Mouse (Mus musculus) CH12.LX (cell line): ENCODE data around the gene Alk. TPM values are rescaled to one million over a fixed set of nuclear protein-coding genes. Genes with fewer than 3 reads are reported as not detected.

Experiments
- DNase-seq: peaks from one replicate; pipeline ENCODE4 v3.0.0-alpha.2; 2013; ENCODE audit errors: extremely low read depth
- H3K27ac ChIP-seq: 2 replicates; pipeline ENCODE4 v1.5.1; 2012; ENCODE audit warnings: low read depth, mild to moderate bottlenecking, control low read depth, moderate library complexity; ENCODE audit not compliant: insufficient read depth
- H3K27me3 ChIP-seq: replicated peaks from 2 replicates; pipeline ENCODE3; 2012; ENCODE audit warnings: inconsistent platforms
- H3K36me3 ChIP-seq, 2 experiments: replicated peaks in 1 of 2; 2 replicates each; pipeline versions ENCODE3 to v1.6.1; 2012; ENCODE audit warnings: inconsistent platforms in 1 of 2, low read length in 1 of 2, mild to moderate bottlenecking in 1 of 2, mixed read lengths in 1 of 2, moderate library complexity in 1 of 2; ENCODE audit not compliant: control insufficient read depth in 1 of 2, insufficient read depth in 1 of 2
- H3K4me1 ChIP-seq, 2 experiments: 2 replicates each; pipeline ENCODE4 v1.6.1; 2012; ENCODE audit warnings: inconsistent platforms in 1 of 2, moderate library complexity in 1 of 2; ENCODE audit not compliant: insufficient read depth in 2 of 2, control insufficient read depth in 1 of 2
- H3K4me2 ChIP-seq: 2 replicates; pipeline ENCODE4 v1.6.1; 2012; ENCODE audit warnings: low read depth, mild to moderate bottlenecking, control low read depth; ENCODE audit not compliant: poor library complexity, insufficient read depth, severe bottlenecking
- H3K4me3 ChIP-seq, 3 experiments: fragments of 150-350 bp in 1 of 3; sonication (generic) in 1 of 3; replicated peaks in 1 of 3; 2 replicates each; pipeline versions ENCODE3 to v1.5.1; 2011 to 2012; ENCODE audit warnings: low read depth in 2 of 3, low read length in 2 of 3, mild to moderate bottlenecking in 2 of 3, moderate library complexity in 2 of 3, control low read depth in 1 of 3, improper control_type of control experiment in 1 of 3, inconsistent platforms in 1 of 3, mixed read lengths in 1 of 3; ENCODE audit not compliant: poor library complexity in 1 of 3
- H3K79me2 ChIP-seq: replicated peaks from 2 replicates; pipeline ENCODE4 v1.6.1; 2012; ENCODE audit warnings: mild to moderate bottlenecking, moderate library complexity; ENCODE audit not compliant: control insufficient read depth, poor library complexity, insufficient read depth, severe bottlenecking; ENCODE audit errors: extremely low read depth
- H3K9ac ChIP-seq: 2 replicates; pipeline ENCODE4 v1.6.1; 2012; ENCODE audit warnings: low read depth, mild to moderate bottlenecking, control low read depth, moderate library complexity; ENCODE audit not compliant: insufficient read depth
- H3K9me3 ChIP-seq: replicated peaks from 2 replicates; pipeline ENCODE3; 2012; ENCODE audit warnings: low read length, inconsistent platforms, mixed read lengths
- BHLHE40 ChIP-seq: IDR thresholded peaks from 2 replicates; pipeline ENCODE4 v1.6.1; 2011; ENCODE audit warnings: mild to moderate bottlenecking, low read depth, low read length, improper control_type of control experiment
- CTCF ChIP-seq, 2 experiments: IDR thresholded peaks in 1 of 2; conservative IDR thresholded peaks in 1 of 2; 2 replicates each; pipeline ENCODE4 v1.5.1; 2011 to 2012; ENCODE audit warnings: low read depth in 2 of 2, low read length in 2 of 2, improper control_type of control experiment in 1 of 2, inconsistent platforms in 1 of 2, mild to moderate bottlenecking in 1 of 2, moderate library complexity in 1 of 2
- E2F4 ChIP-seq: IDR thresholded peaks from 2 replicates; pipeline ENCODE4 v1.6.1; 2011; ENCODE audit warnings: low read depth, low read length, improper control_type of control experiment; ENCODE audit not compliant: insufficient replicate concordance
- EP300 ChIP-seq: IDR thresholded peaks from 2 replicates; pipeline ENCODE4 v1.6.1; 2011; ENCODE audit warnings: low read length, improper control_type of control experiment
- GABPA ChIP-seq: IDR thresholded peaks from 2 replicates; pipeline ENCODE4 v1.6.1; 2012; ENCODE audit warnings: low read depth, low read length, improper control_type of control experiment, inconsistent platforms; ENCODE audit not compliant: insufficient replicate concordance
- HCFC1 ChIP-seq: IDR thresholded peaks from 2 replicates; pipeline ENCODE4 v1.6.1; 2012; ENCODE audit warnings: low read depth, mild to moderate bottlenecking, inconsistent platforms, low read length, improper control_type of control experiment
- IRF4 ChIP-seq: IDR thresholded peaks from 2 replicates; pipeline ENCODE4 v1.6.1; 2014; ENCODE audit warnings: low read depth, mild to moderate bottlenecking, inconsistent platforms, low read length, improper control_type of control experiment
- JUND ChIP-seq: conservative IDR thresholded peaks from 2 replicates; pipeline ENCODE4 v1.6.1; 2011; ENCODE audit warnings: low read depth, low read length, improper control_type of control experiment
- KAT2A ChIP-seq: IDR thresholded peaks from 2 replicates; pipeline ENCODE4 v1.6.1; 2012; ENCODE audit warnings: low read length, improper control_type of control experiment, inconsistent platforms; ENCODE audit not compliant: insufficient replicate concordance
- MAFK ChIP-seq: IDR thresholded peaks from 2 replicates; pipeline ENCODE4 v1.6.1; 2011; ENCODE audit warnings: low read length, improper control_type of control experiment; ENCODE audit not compliant: insufficient replicate concordance
- MAX ChIP-seq: IDR thresholded peaks from 2 replicates; pipeline ENCODE4 v1.6.1; 2011; ENCODE audit warnings: low read length, improper control_type of control experiment
- MAZ ChIP-seq: IDR thresholded peaks from 2 replicates; pipeline ENCODE4 v1.6.1; 2012; ENCODE audit warnings: low read depth, mild to moderate bottlenecking, inconsistent platforms, low read length, improper control_type of control experiment, moderate library complexity
- MEF2A ChIP-seq: IDR thresholded peaks from 2 replicates; pipeline ENCODE4 v1.6.1; 2014; ENCODE audit warnings: low read depth, mild to moderate bottlenecking, inconsistent platforms, low read length, improper control_type of control experiment, borderline replicate concordance
- MXI1 ChIP-seq: IDR thresholded peaks from 2 replicates; pipeline ENCODE4 v1.6.1; 2011; ENCODE audit warnings: mild to moderate bottlenecking, low read depth, low read length, improper control_type of control experiment
- MYC ChIP-seq: IDR thresholded peaks from 2 replicates; pipeline ENCODE4 v1.6.1; 2011; ENCODE audit warnings: low read depth, mild to moderate bottlenecking, improper control_type of control experiment, low read length
- NELFE ChIP-seq: IDR thresholded peaks from 2 replicates; pipeline ENCODE4 v1.6.1; 2011; ENCODE audit warnings: low read depth, low read length, improper control_type of control experiment
- NRF1 ChIP-seq: IDR thresholded peaks from 2 replicates; pipeline ENCODE4 v1.6.1; 2014; ENCODE audit warnings: low read depth, mild to moderate bottlenecking, inconsistent platforms, low read length, improper control_type of control experiment, moderate library complexity
- POLR2A ChIP-seq: IDR thresholded peaks from 2 replicates; pipeline ENCODE4 v1.6.1; 2011; ENCODE audit warnings: low read depth, mild to moderate bottlenecking, improper control_type of control experiment, low read length
- POLR2AphosphoS2 ChIP-seq: IDR thresholded peaks from 2 replicates; pipeline ENCODE4 v1.6.1; 2011; ENCODE audit warnings: low read depth, low read length, improper control_type of control experiment
- RAD21 ChIP-seq: IDR thresholded peaks from 2 replicates; pipeline ENCODE4 v1.6.1; 2011; ENCODE audit warnings: low read depth, mild to moderate bottlenecking, low read length, improper control_type of control experiment, moderate library complexity
- RCOR1 ChIP-seq: conservative IDR thresholded peaks from 2 replicates; pipeline ENCODE4 v1.6.1; 2012; ENCODE audit warnings: low read depth, mild to moderate bottlenecking, inconsistent platforms, low read length, improper control_type of control experiment
- SIN3A ChIP-seq: IDR thresholded peaks from 2 replicates; pipeline ENCODE4 v1.6.1; 2012; ENCODE audit warnings: low read length, improper control_type of control experiment, inconsistent platforms
- SMC3 ChIP-seq: IDR thresholded peaks from 2 replicates; pipeline ENCODE4 v1.6.1; 2011; ENCODE audit warnings: low read depth, low read length, improper control_type of control experiment
- TBP ChIP-seq: conservative IDR thresholded peaks from 2 replicates; pipeline ENCODE4 v1.6.1; 2011; ENCODE audit warnings: low read depth, low read length, improper control_type of control experiment
- TCF12 ChIP-seq: IDR thresholded peaks from 2 replicates; pipeline ENCODE4 v1.6.1; 2014; ENCODE audit warnings: low read depth, mild to moderate bottlenecking, inconsistent platforms, low read length, improper control_type of control experiment
- UBTF ChIP-seq: IDR thresholded peaks from 2 replicates; pipeline ENCODE4 v1.6.1; 2012; ENCODE audit warnings: low read depth, mild to moderate bottlenecking, inconsistent platforms, low read length, improper control_type of control experiment, moderate library complexity
- USF2 ChIP-seq: conservative IDR thresholded peaks from 2 replicates; pipeline ENCODE4 v1.6.1; 2011; ENCODE audit warnings: low read depth, low read length, improper control_type of control experiment
- ZC3H11A ChIP-seq: IDR thresholded peaks from 2 replicates; pipeline ENCODE4 v1.6.1; 2012; ENCODE audit warnings: low read depth, mild to moderate bottlenecking, inconsistent platforms, low read length, improper control_type of control experiment
- ZKSCAN1 ChIP-seq: IDR thresholded peaks from 2 replicates; pipeline ENCODE4 v1.6.1; 2012; ENCODE audit warnings: low read depth, inconsistent platforms, low read length, improper control_type of control experiment, borderline replicate concordance
- dilution Hi-C: fragments of 300-500 bp; cut with MboI; formaldehyde crosslinking; loops from 2 replicates; pipeline ENCODE4 v1.14.3; 2020; ENCODE audit warnings: low sequenced_read_pairs; ENCODE audit not compliant: extremely low pct_unique_long_range_greater_than_20kb, extremely low pct_ligation_motif_present
- in situ Hi-C: fragments of 300-500 bp; cut with MboI; formaldehyde crosslinking; loops from 3 replicates; pipeline ENCODE4 v1.14.3; 2019; ENCODE audit warnings: low sequenced_read_pairs, low pct_ligation_motif_present, low pct_unique_long_range_greater_than_20kb, mixed read lengths
- polyA plus RNA-seq: library from polyadenylated mRNA; unstranded; fragments of >175 nt; gene quantifications from 2 replicates; pipeline ENCODE4 v1.2.1, GENCODE M21; 2012; ENCODE audit warnings: low read depth; ENCODE audit not compliant: insufficient read length
- total RNA-seq, 2 experiments: library from RNA; depleted of rRNA; stranded (reverse); fragments of 300-350 nt in 1 of 2; fragments of >200 nt in 1 of 2; gene quantifications; 2 replicates each; pipeline ENCODE4 v1.2.3; 2012 to 2014

The Alk gene
- total and polyA plus RNA-seq, 3 experiments, result 0.38 to 0.63 (median 0.44) TPM

DNA sequence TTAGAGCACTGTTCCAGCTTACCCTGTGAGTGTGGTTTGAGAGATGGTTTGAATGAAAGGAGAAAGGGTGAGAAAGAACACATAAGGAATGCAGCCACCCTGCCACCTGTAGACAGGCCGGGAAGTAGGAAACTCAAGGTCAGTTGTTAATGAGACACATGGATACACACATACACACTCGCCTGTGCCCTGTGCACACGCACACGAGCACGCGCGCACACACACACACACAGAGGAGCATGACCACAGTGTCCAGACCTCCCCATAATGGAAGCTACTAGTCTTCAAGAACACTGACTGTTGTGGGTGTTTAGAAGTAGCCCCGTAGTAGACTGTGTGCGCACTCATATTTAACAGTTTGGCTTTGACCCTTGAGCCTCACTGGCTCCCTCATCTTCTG is 424.2 kb downstream of the Alk start:
- Histone ChIP-seq H3K4me3 (peak overlapping the region; percentile 62 to 73 (median 65)), H3K27me3 (no peaks in the 10 kb centered on the region), H3K9me3 (no peaks in the 10 kb centered on the region), H3K79me2 (peaks cover 14% of the 10 kb centered on the region), H3K4me2 (peak overlapping the region; percentile 62), H3K9ac (peak overlapping the region; percentile 75), H3K4me1 (peaks cover 11 to 62% of the 10 kb centered on the region in 2 experiments), H3K36me3 (peaks cover under 1 to 6% of the 10 kb centered on the region in 2 experiments), H3K27ac (peak overlapping the region; percentile 97)
- dilution Hi-C loops, result no loop called here
- TF ChIP-seq MAX (peak; percentile 76), MAZ (no peak), MYC (peak; percentile 70; the same call in 1 of the 2 replicates), BHLHE40 (peak; percentile 67), NRF1 (0 out of 2 replicates have a peak, but pooled peaks have one; percentile 33), JUND (0 out of 2 replicates have a peak, but pooled peaks have one; percentile 8), CTCF (conservative IDR thresholded peaks at IDR 0.05 in 1 of 2, IDR thresholded peaks at IDR 0.05 in 1 of 2; ENCODE audit: low read depth in 2 of 2, low read length in 2 of 2) (no peak), KAT2A (0 out of 2 replicates have a peak, but pooled peaks have one; percentile 30), IRF4 (no peak), SIN3A (peak; percentile 44; the same call in 1 of the 2 replicates), ZC3H11A (no peak), RCOR1 (no peak), SMC3 (0 out of 2 replicates have a peak, but pooled peaks have one; percentile 2), POLR2A (peak; percentile 43), POLR2AphosphoS2 (no peak), NELFE (peak; percentile 21; the same call in 1 of the 2 replicates)
- no peak for DNase-seq
- in situ Hi-C loops, result no loop called here

GRCm38 (mm10) chr17:72179722-72180140 is 424.7 kb downstream of the Alk start:
- peak overlapping the region; percentile 78 for H3K4me2 ChIP-seq
- peaks cover 14% of the 10 kb centered on the region for H3K79me2 ChIP-seq
- in situ Hi-C loops, result no loop called here
- H3K27me3 ChIP-seq, result no peaks in the 10 kb centered on the region
- DNase-seq, result peak; percentile 98
- H3K9ac ChIP-seq, result peak overlapping the region; percentile 85
- no peaks in the 10 kb centered on the region for H3K9me3 ChIP-seq
- peak overlapping the region; percentile 62 to 73 (median 65) for H3K4me3 ChIP-seq
- peaks cover 0 to 2% of the 10 kb centered on the region in 2 experiments for H3K36me3 ChIP-seq
- peaks cover 11 to 62% of the 10 kb centered on the region in 2 experiments for H3K4me1 ChIP-seq
- peak overlapping the region; percentile 97 for H3K27ac ChIP-seq
- dilution Hi-C loops, result no loop called here
- no peak for TF ChIP-seq E2F4
- TF ChIP-seq MXI1, result peak; percentile 84
- no peak for TF ChIP-seq USF2
- TF ChIP-seq CTCF (conservative IDR thresholded peaks at IDR 0.05 in 1 of 2, IDR thresholded peaks at IDR 0.05 in 1 of 2; ENCODE audit: low read depth in 2 of 2, low read length in 2 of 2), result no peak
- TF ChIP-seq POLR2AphosphoS2, result no peak
- TF ChIP-seq MAFK, result peak; percentile 70; the same call in 1 of the 2 replicates
- peak; percentile 76 for TF ChIP-seq TBP
- TF ChIP-seq SIN3A, result peak; percentile 35
- peak; percentile 9 for TF ChIP-seq RAD21
- peak; percentile 90 for TF ChIP-seq EP300
- 0 out of 2 replicates have a peak, but pooled peaks have one; percentile 58 for TF ChIP-seq MAZ
- no peak; the same call in none of the 2 replicates for TF ChIP-seq POLR2A
- TF ChIP-seq BHLHE40, result peak; percentile 98
- peak; percentile 95 for TF ChIP-seq TCF12
- no peak for TF ChIP-seq JUND
- TF ChIP-seq MAX, result peak; percentile 85
- no peak for TF ChIP-seq GABPA
- peak; percentile 59; the same call in 1 of the 2 replicates for TF ChIP-seq NELFE
- no peak; the same call in 1 of the 2 replicates for TF ChIP-seq HCFC1
- TF ChIP-seq MEF2A, result peak; percentile 88; the same call in 1 of the 2 replicates
- TF ChIP-seq UBTF, result no peak
- TF ChIP-seq NRF1, result peak; percentile 57; the same call in 1 of the 2 replicates
- TF ChIP-seq SMC3, result peak; percentile 11; the same call in 1 of the 2 replicates
- TF ChIP-seq ZKSCAN1, result no peak
- no peak for TF ChIP-seq ZC3H11A
- peak; percentile 80 for TF ChIP-seq RCOR1
